Mouse (Mus musculus) heart, adult 9 months (tissue): ENCODE data around the gene Mesp2.

Experiments
- DNase-seq, 2 experiments: peaks; one replicate each; pipeline ENCODE4 v3.0.0; 2022; ENCODE audit warnings: low spot score in 2 of 2

Gene Mesp2

DNA sequence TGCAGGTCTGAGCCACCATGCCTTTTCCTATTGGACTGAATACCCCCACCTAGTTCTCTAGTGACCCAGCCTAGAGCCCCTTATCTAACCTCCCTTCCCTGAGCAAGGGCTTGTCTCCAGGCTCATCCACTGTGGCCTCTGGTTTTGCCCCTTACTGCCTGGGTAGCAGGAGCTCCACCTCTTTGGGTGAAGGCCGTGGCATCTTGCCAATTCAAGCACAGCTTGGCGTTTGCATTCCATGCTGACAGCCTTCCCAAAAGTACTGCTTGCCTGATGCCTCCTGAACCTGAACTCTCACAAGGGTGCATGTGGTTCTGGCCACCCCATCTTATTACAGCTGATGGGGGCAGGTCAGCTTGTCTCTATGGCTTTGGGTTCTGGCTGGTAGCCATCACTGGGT, 6.6 kb upstream of the Mesp2 start:
- no peak for DNase-seq

DNA sequence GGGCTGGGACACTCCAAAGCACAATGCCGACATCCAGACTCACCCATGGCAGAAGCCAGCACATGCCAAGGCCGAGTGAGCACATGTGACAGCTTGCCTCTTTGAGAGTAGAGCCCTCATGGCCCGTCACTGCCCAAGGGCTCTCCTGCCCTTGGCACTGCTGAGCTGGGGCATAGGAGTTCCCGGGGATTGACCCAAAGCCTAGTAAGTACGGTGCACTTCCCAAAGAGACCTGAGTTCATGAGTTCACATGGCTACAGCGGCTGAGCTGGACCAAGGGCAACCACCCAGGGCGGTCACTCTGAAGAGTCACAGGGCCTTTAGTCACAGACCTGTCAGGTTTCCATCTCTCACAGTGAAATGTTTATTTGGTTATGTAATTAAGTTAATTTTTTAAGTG, 2.0 kb upstream of the Mesp2 start:
- no peak for DNase-seq

DNA sequence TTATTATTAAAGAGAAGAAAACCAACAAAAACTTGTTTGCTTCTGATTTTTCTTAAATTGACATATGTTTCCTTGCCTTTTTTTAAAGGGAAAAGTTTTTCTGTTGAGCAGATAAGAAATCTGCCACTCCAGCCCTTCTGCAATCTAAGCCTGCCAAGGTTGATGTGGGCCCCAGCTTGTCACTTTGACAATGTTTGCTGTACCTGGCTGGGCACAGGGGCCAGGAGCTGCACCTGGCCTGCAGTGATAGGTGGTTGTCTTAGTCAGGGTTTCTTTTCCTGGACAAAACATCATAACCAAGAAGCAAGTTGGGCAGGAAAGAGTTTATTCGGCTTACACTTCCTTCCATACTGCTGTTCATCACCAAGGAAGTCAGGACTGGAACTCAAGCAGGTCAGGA, 2.9 kb downstream of the Mesp2 start:
- no peak for DNase-seq

GRCm38 (mm10) chr7:79818321-79818720, 7.8 kb downstream of the Mesp2 start:
- no peak for DNase-seq

- DNase-seq, result no peak
These were observed 9.0 kb downstream of the Mesp2 start for GRCm38 (mm10) chr7:79819515-79819914.

DNA sequence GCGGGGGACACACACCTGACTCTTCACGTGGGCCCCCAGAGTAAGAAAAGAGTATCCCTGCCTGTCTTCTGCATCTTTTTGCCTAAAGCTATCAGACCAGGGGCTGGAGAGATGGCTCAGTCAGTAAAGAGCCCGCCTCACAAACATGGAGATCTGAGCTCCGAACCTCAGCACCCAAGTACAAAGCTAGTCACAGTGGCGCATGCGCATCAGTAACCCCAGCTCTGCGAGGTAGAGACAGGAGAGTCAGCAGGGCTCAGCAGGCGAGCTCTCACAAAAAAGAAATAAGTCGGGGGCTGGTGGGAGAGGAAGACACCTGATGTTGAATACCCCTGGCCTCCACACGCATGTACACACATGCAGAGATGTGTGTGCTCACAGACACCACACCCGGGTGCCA, 9.5 kb downstream of the Mesp2 start:
- DNase-seq, result no peak

GRCm38 (mm10) chr7:79822092-79822695, 11.7 kb downstream of the Mesp2 start:
- DNase-seq, result no peak

- DNase-seq, result no peak
These were observed 17.8 kb downstream of the Mesp2 start for GRCm38 (mm10) chr7:79828341-79828740.

GRCm38 (mm10) chr7:79831145-79831544, 20.6 kb downstream of the Mesp2 start:
- DNase-seq, result peak in 1 of 2 experiments; percentile 23

- DNase-seq, result peak; percentile 44 to 63
These were observed 21.1 kb downstream of the Mesp2 start for GRCm38 (mm10) chr7:79831585-79831984.

- no peak for DNase-seq
These were observed 22.5 kb downstream of the Mesp2 start for GRCm38 (mm10) chr7:79832980-79833379.

GRCm38 (mm10) chr7:79835196-79835595, 24.7 kb downstream of the Mesp2 start:
- DNase-seq, result no peak

DNA sequence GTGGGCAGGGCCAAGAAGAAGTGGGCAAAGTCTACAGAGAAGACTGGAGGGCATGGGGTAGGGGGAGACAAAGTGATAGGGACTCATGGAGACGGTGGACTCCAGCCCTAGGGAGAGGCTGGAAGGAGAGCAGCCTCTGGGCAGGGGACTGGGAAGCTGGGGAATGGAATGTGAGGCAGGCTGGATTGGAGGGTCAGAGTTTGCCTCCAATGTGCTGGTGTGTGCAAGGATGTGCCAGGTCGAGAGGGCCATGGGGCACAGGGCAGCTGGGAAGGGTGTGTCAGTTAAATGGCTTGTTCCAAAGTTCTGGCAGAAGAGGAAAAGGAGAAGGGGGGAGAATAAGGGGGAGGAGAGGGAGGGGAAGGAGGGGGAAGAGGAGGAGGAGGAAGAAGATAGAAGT, 26.7 kb downstream of the Mesp2 start:
- DNase-seq, result no peak

DNA sequence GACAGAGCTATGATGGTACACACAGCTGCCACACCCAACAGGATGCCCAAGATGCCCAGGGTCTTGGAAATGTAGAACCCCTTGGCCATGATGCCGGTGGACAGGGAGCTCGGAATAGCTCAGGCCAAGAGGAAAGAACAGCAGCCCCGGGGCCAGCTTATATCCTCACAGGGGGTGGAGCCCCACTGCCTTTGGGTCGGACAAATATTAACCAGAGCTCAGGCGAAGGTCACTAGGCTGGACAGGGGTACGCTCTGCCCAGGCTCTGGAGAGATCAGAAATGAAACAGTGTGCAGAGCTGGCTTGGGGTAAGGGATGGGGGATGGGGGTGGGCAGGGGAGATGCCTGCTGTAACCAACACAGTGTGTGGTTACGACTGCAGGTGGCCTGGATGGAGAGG, 31.6 kb downstream of the Mesp2 start:
- no peak for DNase-seq

- DNase-seq, result peak; percentile 68 to 69
These were observed 33.7 kb downstream of the Mesp2 start for GRCm38 (mm10) chr7:79844090-79844802.

DNA sequence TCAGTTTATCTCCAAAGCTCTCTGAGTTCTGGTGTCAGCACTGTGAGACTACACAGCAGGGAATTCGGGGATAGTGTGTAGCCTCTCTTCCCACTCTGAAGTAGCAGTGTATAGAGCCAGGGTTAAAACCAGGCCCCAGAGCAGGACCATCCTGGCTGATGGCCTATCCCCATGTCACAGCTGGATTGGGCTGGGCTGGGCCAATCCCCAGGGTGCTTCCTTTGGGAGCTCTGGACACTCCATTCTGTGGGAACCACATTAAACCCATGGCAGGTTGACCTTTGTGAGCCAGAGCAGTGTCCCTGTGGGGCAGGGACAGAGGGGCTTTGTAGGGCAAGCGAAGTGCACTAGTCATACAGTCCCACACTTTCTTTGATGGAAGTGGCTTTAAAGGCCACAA, 35.8 kb downstream of the Mesp2 start:
- peak; percentile 34 to 40 for DNase-seq

GRCm38 (mm10) chr7:79847456-79848451, 37.2 kb downstream of the Mesp2 start:
- peak; percentile 39 to 58 for DNase-seq

GRCm38 (mm10) chr7:79856305-79856704, 45.8 kb downstream of the Mesp2 start:
- DNase-seq, result no peak

DNA sequence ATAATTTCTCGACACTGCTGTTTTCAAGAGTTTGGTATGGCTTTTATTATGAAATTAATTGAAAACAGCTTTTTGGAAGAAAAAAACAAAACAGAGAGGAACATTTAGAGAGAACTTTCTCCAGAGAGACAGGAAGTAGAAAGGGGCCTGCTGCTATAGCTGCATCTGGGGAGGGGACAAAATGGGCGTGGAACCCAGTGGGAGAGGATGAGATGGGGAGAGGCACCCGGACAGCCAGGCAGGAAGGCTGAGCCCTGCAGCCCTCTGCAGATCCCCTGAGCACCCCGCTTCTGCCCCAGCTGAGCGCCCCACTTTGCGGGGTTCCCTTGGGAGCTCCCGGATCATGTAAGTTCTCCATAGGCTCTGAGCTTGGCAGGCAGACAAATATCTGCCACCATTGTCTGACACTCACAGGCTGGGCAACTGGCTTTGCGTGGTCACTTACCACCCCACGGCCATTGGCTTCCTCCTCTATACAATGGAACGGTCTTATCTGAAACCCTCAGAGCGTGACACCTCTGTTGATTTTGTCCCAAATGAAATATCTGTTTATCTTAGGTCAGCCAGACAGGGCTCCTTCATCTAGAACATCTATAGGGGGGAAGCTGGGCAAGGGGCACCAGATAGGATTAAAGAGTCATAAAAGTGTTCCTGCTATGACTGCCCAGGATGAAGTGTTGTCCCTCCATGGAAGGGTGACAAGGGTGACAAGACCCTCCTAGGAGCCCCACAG, 47.8 kb downstream of the Mesp2 start:
- DNase-seq, result peak; percentile 32 to 52

DNA sequence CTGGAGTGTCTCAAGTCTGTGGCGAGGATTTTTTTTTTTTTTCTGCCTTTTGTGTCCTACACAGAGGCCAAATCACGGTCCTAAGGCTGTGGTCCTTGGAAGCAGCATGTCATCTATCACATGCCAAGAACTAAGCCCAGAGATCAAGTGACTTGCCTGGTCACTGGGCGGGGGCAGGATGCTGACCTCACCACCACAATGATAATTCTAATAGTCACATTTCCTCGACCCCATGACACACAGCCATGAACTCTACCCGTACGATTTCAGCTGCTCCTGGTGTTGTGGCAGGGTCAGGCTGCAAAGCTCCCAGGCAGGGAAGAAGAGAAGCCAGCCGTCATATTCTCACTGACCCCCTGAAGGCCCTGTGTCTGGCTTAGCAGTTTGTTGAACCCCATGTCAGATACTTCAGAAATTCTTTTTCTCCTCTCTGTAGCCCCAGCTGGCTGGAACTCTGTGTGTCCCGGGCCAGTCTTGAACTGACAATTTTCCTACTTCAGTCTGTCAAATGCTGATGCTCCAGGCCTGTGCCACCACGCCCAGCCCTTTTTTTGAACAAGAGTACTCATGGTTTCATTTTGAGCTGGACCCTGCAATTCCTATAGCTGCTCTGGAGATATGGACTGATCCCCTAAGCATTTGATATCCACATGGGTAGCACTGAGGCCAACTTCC, 48.6 kb downstream of the Mesp2 start:
- DNase-seq, result peak; percentile 47 to 61

DNA sequence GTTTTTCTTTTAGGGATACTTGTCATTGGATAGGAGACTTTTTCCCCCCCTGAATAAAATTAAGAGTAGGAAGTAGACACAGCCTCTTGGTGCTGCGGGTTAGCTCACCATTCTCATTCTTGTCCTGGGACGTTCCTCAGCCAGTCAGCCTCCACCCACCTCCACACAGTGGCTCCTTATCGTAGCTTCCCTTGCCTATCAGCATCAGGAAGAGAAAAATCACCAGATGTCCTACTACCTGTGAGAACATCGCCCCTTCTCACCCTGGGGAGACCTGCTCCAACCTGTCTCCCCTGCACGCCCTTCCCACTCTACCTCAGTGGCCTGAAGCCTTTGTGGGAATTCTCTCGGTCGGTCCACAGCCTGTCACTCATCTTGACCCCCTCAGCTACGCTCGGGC, 50.3 kb downstream of the Mesp2 start, which contains the start of gene Anpep:
TSS of gene Anpep (minus strand) at position 249 of the 400 bp plus-strand sequence.
- no peak for DNase-seq
